Mouse (Mus musculus) hindbrain, embryonic 16.5 days (tissue): ENCODE results near the gene Chtf18. TPM values are rescaled to one million over a fixed set of nuclear protein-coding genes. Genes with fewer than 3 reads are reported as not detected.

Source experiments
- ATAC-seq: fragments of 200-750 bp; cut with Nextera tagmentation; 2 replicates; pipeline ENCODE4 v1.8.0; 2017; ENCODE audit warnings: moderate TSS enrichment, moderate library complexity
- H3K27ac ChIP-seq: fragments of 300-500 bp; sonication (generic); 2 replicates; pipeline ENCODE4 v1.5.1; 2014; ENCODE audit warnings: low read depth, mild to moderate bottlenecking, control low read depth, low read length, moderate library complexity
- H3K27me3 ChIP-seq: fragments of 300-500 bp; sonication (generic); replicated peaks from 2 replicates; pipeline ENCODE4 v1.6.1; 2014; ENCODE audit warnings: low read length; ENCODE audit not compliant: control insufficient read depth, insufficient read depth
- H3K36me3 ChIP-seq: fragments of 300-500 bp; sonication (generic); 2 replicates; pipeline ENCODE4 v1.6.1; 2014; ENCODE audit warnings: mild to moderate bottlenecking, low read length, moderate library complexity, mixed read lengths; ENCODE audit not compliant: control insufficient read depth, insufficient read depth
- H3K4me1 ChIP-seq: fragments of 300-500 bp; sonication (generic); 2 replicates; pipeline ENCODE4 v1.6.1; 2014; ENCODE audit warnings: low read depth, low read length; ENCODE audit not compliant: control insufficient read depth, insufficient read depth
- H3K4me2 ChIP-seq: fragments of 300-500 bp; sonication (generic); 2 replicates; pipeline ENCODE4 v1.6.1; 2014; ENCODE audit warnings: mild to moderate bottlenecking, low read length, control low read depth, moderate library complexity
- H3K4me3 ChIP-seq: fragments of 300-500 bp; sonication (generic); 2 replicates; pipeline ENCODE4 v1.5.1; 2014; ENCODE audit warnings: mild to moderate bottlenecking, low read length, control low read depth, moderate library complexity
- H3K9ac ChIP-seq: fragments of 300-500 bp; sonication (generic); 2 replicates; pipeline ENCODE4 v1.6.1; 2014; ENCODE audit warnings: low read depth, mild to moderate bottlenecking, control low read depth, low read length, moderate library complexity
- H3K9me3 ChIP-seq: fragments of 300-500 bp; sonication (generic); 2 replicates; pipeline ENCODE4 v1.6.1; 2014; ENCODE audit warnings: mild to moderate bottlenecking, low read length, moderate library complexity; ENCODE audit not compliant: control insufficient read depth
- WGBS: fragments of 180-500 bp; shearing (Covaris S2); extraction: QIAGEN DNeasy Blood & Tissue Kit; methylation state at CpG from one replicate; pipeline ENCODE4 v1.1.7; 2014; 5-methylcytosine and 5-hydroxymethylcytosine counted together
- polyA plus RNA-seq: library from polyadenylated mRNA; unstranded; fragments of >200 nt; fragmentation: Nextera tagmentation; extraction: Ambion mirVana; gene quantifications from 2 replicates; pipeline ENCODE4 v1.2.1, GENCODE M21; 2015

The Chtf18 gene
- polyA plus RNA-seq, 1 experiment from 2014 or later: 6.4 TPM

GRCm38 (mm10) chr17:25717691-25718090 is 9.5 kb downstream of the Chtf18 start:
- Histone ChIP-seq H3K4me2 (peak overlapping the region; percentile 90), H3K27ac (no peak overlapping the region), H3K4me1 (peaks cover 8% of the 10 kb centered on the region), H3K36me3 (no peaks in the 10 kb centered on the region), H3K9ac (peak overlapping the region; percentile 72), H3K4me3 (peak overlapping the region; percentile 48), H3K9me3 (no peaks in the 10 kb centered on the region), H3K27me3 (peaks cover 25% of the 10 kb centered on the region)
- ATAC-seq: peak; percentile 43; the same call in 1 of the 2 replicates
- WGBS: 15% methylated on average over 6 of the region's 6 CpGs

- peak within 1 kb of the TSS; percentile 90 for H3K4me2 ChIP-seq
- peak within 1 kb of the TSS; percentile 48 for H3K4me3 ChIP-seq
- no peaks in the 10 kb centered on the region for H3K36me3 ChIP-seq
- peak within 1 kb of the TSS; percentile 72 for H3K9ac ChIP-seq
- H3K27ac ChIP-seq: no peak within 1 kb of the TSS
- no peaks in the 10 kb centered on the region for H3K9me3 ChIP-seq
- H3K4me1 ChIP-seq: peaks cover 8% of the 10 kb centered on the region
- H3K27me3 ChIP-seq: peaks cover 25% of the 10 kb centered on the region
- WGBS: 1% methylated on average over 27 of the region's 45 CpGs
- ATAC-seq: peak; percentile 73; the same call in 1 of the 2 replicates
Observed at GRCm38 (mm10) chr17:25716711-25717637, 10.2 kb downstream of the Chtf18 start, which contains the start of gene Gng13. TSS of gene Gng13 (plus strand) at chr17:25717171.

- Histone ChIP-seq H3K27me3 (peaks cover 25% of the 10 kb centered on the region), H3K9me3 (no peaks in the 10 kb centered on the region), H3K27ac (no peak overlapping the region), H3K9ac (no peak overlapping the region), H3K4me2 (no peak overlapping the region), H3K4me1 (peaks cover 8% of the 10 kb centered on the region), H3K36me3 (no peaks in the 10 kb centered on the region), H3K4me3 (no peak overlapping the region)
- no peak for ATAC-seq
- 2% methylated on average over 6 of the region's 6 CpGs for WGBS
Observed at GRCm38 (mm10) chr17:25716130-25716529, 11.1 kb downstream of the Chtf18 start.

GRCm38 (mm10) chr17:25715627-25716026 is 11.6 kb downstream of the Chtf18 start:
- Histone ChIP-seq H3K4me3 (no peak overlapping the region), H3K27ac (no peak overlapping the region), H3K4me1 (peaks cover 8% of the 10 kb centered on the region), H3K27me3 (peaks cover 25% of the 10 kb centered on the region), H3K9me3 (no peaks in the 10 kb centered on the region), H3K4me2 (no peak overlapping the region), H3K9ac (no peak overlapping the region), H3K36me3 (no peaks in the 10 kb centered on the region)
- WGBS: 63% methylated on average over 3 of the region's 3 CpGs
- ATAC-seq: no peak

- Histone ChIP-seq H3K27me3 (peaks cover 6% of the 10 kb centered on the region; the same call in 1 of the 2 replicates), H3K9me3 (no peaks in the 10 kb centered on the region), H3K27ac (no peak overlapping the region), H3K4me2 (no peak overlapping the region), H3K36me3 (no peaks in the 10 kb centered on the region), H3K4me1 (no peaks in the 10 kb centered on the region), H3K4me3 (no peak overlapping the region), H3K9ac (no peak overlapping the region)
- 93% methylated on average over 4 of the region's 4 CpGs for WGBS
- ATAC-seq: no peak
Observed at GRCm38 (mm10) chr17:25711136-25711535, 16.1 kb downstream of the Chtf18 start.

- 95% methylated on average over 2 of the region's 2 CpGs for WGBS
- ATAC-seq: no peak
Observed at GRCm38 (mm10) chr17:25709994-25710393, 17.2 kb downstream of the Chtf18 start.

GRCm38 (mm10) chr17:25700863-25701496 is 26.2 kb downstream of the Chtf18 start:
- no peaks in the 10 kb centered on the region for H3K4me1 ChIP-seq
- H3K9ac ChIP-seq: no peak overlapping the region
- no peak overlapping the region for H3K4me3 ChIP-seq
- no peaks in the 10 kb centered on the region for H3K36me3 ChIP-seq
- no peak overlapping the region for H3K27ac ChIP-seq
- no peak overlapping the region for H3K4me2 ChIP-seq
- 61% methylated on average over 9 of the region's 9 CpGs for WGBS
- no peak for ATAC-seq
- H3K27me3 ChIP-seq: no peaks in the 10 kb centered on the region
- H3K9me3 ChIP-seq: no peaks in the 10 kb centered on the region

More at GRCm38 (mm10) chr17:25709994-25710393, 17.2 kb downstream of the Chtf18 start:
- H3K27me3 ChIP-seq: no peaks in the 10 kb centered on the region
- H3K27ac ChIP-seq: no peak overlapping the region
- no peak overlapping the region for H3K4me3 ChIP-seq
- no peak overlapping the region for H3K4me2 ChIP-seq
- no peaks in the 10 kb centered on the region for H3K4me1 ChIP-seq
- no peak overlapping the region for H3K9ac ChIP-seq
- no peaks in the 10 kb centered on the region for H3K9me3 ChIP-seq
- H3K36me3 ChIP-seq: no peaks in the 10 kb centered on the region

GRCm38 (mm10) chr17:25698446-25698845 is 28.8 kb downstream of the Chtf18 start:
- Histone ChIP-seq H3K4me1 (no peaks in the 10 kb centered on the region), H3K4me2 (no peak overlapping the region), H3K27ac (no peak overlapping the region), H3K27me3 (no peaks in the 10 kb centered on the region), H3K4me3 (no peak overlapping the region), H3K9ac (no peak overlapping the region), H3K36me3 (no peaks in the 10 kb centered on the region), H3K9me3 (no peaks in the 10 kb centered on the region)
- 11% methylated on average over 7 of the region's 7 CpGs for WGBS
- peak; percentile 68; the same call in 1 of the 2 replicates for ATAC-seq

- ATAC-seq: no peak
- Histone ChIP-seq H3K9me3 (no peaks in the 10 kb centered on the region), H3K9ac (no peak overlapping the region), H3K4me2 (no peak overlapping the region), H3K27me3 (no peaks in the 10 kb centered on the region), H3K4me3 (no peak overlapping the region), H3K4me1 (no peaks in the 10 kb centered on the region), H3K27ac (no peak overlapping the region), H3K36me3 (no peaks in the 10 kb centered on the region)
- WGBS: 42% methylated on average over 1 of the region's 1 CpGs
Observed at GRCm38 (mm10) chr17:25696263-25696662, 31.0 kb downstream of the Chtf18 start.
